Mouse (Mus musculus) hindbrain, embryonic 14.5 days (tissue): Measurements from ENCODE around the gene Dlx3. TPM values are rescaled to one million over a fixed set of nuclear protein-coding genes. Genes with fewer than 3 reads are reported as not detected.
A peak's percentile ranks its signal among the peaks of the same experiment; 100 is the strongest.

Experiments
- ATAC-seq: fragments of 200-750 bp; cut with Nextera tagmentation; 2 replicates; pipeline ENCODE4 v1.8.0; 2017; ENCODE audit warnings: moderate number of reproducible peaks, mild to moderate bottlenecking, moderate TSS enrichment, moderate library complexity; ENCODE audit not compliant: low FRiP score
- DNase-seq: peaks from one replicate; pipeline ENCODE4 v3.0.0-alpha.2; 2015; ENCODE audit warnings: low spot score
- H3K27ac ChIP-seq: fragments of 300-500 bp; sonication (generic); 2 replicates; pipeline ENCODE4 v1.5.1; 2014; ENCODE audit warnings: mild to moderate bottlenecking, moderate library complexity
- H3K27me3 ChIP-seq: fragments of 300-500 bp; sonication (generic); 2 replicates; pipeline ENCODE4 v1.6.1; 2014; ENCODE audit warnings: mild to moderate bottlenecking, low read length, mixed read lengths; ENCODE audit not compliant: control insufficient read depth, insufficient read depth
- H3K36me3 ChIP-seq: fragments of 300-500 bp; sonication (generic); replicated peaks from 2 replicates; pipeline ENCODE4 v1.6.1; 2014; ENCODE audit not compliant: control insufficient read depth, insufficient read depth
- H3K4me1 ChIP-seq: fragments of 300-500 bp; sonication (generic); replicated peaks from 2 replicates; pipeline ENCODE4 v1.6.1; 2014; ENCODE audit warnings: antibody characterized with exemption, low read length, mixed read lengths; ENCODE audit not compliant: control insufficient read depth, insufficient read depth
- H3K4me2 ChIP-seq: fragments of 300-500 bp; sonication (generic); replicated peaks from 2 replicates; pipeline ENCODE4 v1.6.1; 2014; ENCODE audit warnings: mild to moderate bottlenecking, moderate library complexity
- H3K4me3 ChIP-seq: fragments of 300-500 bp; sonication (generic); replicated peaks from 2 replicates; pipeline ENCODE4 v1.5.1; 2014; ENCODE audit warnings: mild to moderate bottlenecking, low read length
- H3K9ac ChIP-seq: fragments of 300-500 bp; sonication (generic); 2 replicates; pipeline ENCODE4 v1.6.1; 2014
- H3K9me3 ChIP-seq: fragments of 300-500 bp; sonication (generic); 2 replicates; pipeline ENCODE4 v1.6.1; 2016; ENCODE audit warnings: low read length; ENCODE audit not compliant: control insufficient read depth
- WGBS: fragments of 180-500 bp; shearing (Covaris S2); extraction: QIAGEN DNeasy Blood & Tissue Kit; methylation state at CpG from one replicate; pipeline ENCODE4 v1.1.7; 2014; 5-methylcytosine and 5-hydroxymethylcytosine counted together
- polyA plus RNA-seq: library from polyadenylated mRNA; unstranded; fragments of >200 nt; fragmentation: Nextera tagmentation; extraction: Ambion mirVana; gene quantifications from 2 replicates; pipeline ENCODE4 v1.2.1, GENCODE M21; 2014

Gene Dlx3
- polyA plus RNA-seq: 0.07 and 0.27 TPM in 2 replicates

GRCm38 (mm10) chr11:95119990-95120632, at the start of gene Dlx3:
TSS of gene Dlx3 (plus strand) at chr11:95120119.
- peaks cover 73% of the 10 kb centered on the region for H3K27me3 ChIP-seq
- no peaks in the 10 kb centered on the region for H3K9me3 ChIP-seq
- 0 out of 2 replicates have a peak, but pooled peaks have one; percentile 26 for ATAC-seq

GRCm38 (mm10) chr11:95070140-95071107, 49.5 kb upstream of the Dlx3 start:
- Histone ChIP-seq H3K27me3 (peaks cover 12% of the 10 kb centered on the region), H3K27ac (no peak overlapping the region), H3K36me3 (no peaks in the 10 kb centered on the region; the same call in 1 of the 2 replicates), H3K4me3 (no peak overlapping the region), H3K9ac (no peak overlapping the region), H3K4me1 (peaks cover 6% of the 10 kb centered on the region), H3K9me3 (no peaks in the 10 kb centered on the region), H3K4me2 (no peak overlapping the region)
- DNase-seq (no peak), ATAC-seq (no peak)
- WGBS: 74% methylated on average over 8 of the region's 8 CpGs

More at GRCm38 (mm10) chr11:95119990-95120632, at the start of gene Dlx3:
- no peak within 1 kb of the TSS for H3K27ac ChIP-seq
- WGBS: under 1% methylated on average over 55 of the region's 55 CpGs
- H3K36me3 ChIP-seq: no peaks in the 10 kb centered on the region
- peak; percentile 64 for DNase-seq
- H3K4me2 ChIP-seq: peak within 1 kb of the TSS; percentile 68
- H3K9ac ChIP-seq: peak within 1 kb of the TSS; percentile 17; the same call in 1 of the 2 replicates
- peaks cover 19% of the 10 kb centered on the region; the same call in 1 of the 2 replicates for H3K4me1 ChIP-seq
- peak within 1 kb of the TSS; percentile 33 for H3K4me3 ChIP-seq

DNA sequence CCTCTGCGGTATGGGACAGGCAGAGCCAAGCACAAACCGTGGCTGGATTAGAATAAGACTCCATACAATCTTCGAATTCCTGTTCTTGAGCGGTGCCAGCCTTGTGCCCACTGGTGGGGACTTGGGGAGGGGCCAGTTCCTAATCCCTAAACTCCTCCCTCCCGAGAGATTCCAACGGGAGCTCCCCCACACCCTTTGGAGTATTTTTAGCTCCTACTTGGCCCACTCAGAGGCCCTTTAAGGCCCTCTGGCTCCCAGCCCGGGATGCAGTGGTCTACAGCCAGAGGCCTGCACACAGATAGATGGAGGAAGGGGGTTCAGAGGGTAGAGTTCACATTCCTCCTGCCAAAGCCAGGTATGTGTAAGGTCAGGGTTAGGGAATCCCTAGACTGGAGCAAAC, 48.7 kb upstream of the Dlx3 start:
- 63% methylated on average over 7 of the region's 7 CpGs for WGBS

GRCm38 (mm10) chr11:95072136-95072535, 47.8 kb upstream of the Dlx3 start:
- no peak overlapping the region for H3K4me2 ChIP-seq
- no peak overlapping the region for H3K4me3 ChIP-seq
- H3K36me3 ChIP-seq: no peaks in the 10 kb centered on the region; the same call in 1 of the 2 replicates
- peaks cover 12% of the 10 kb centered on the region for H3K27me3 ChIP-seq
- 67% methylated on average over 8 of the region's 8 CpGs for WGBS
- no peaks in the 10 kb centered on the region for H3K9me3 ChIP-seq
- H3K27ac ChIP-seq: no peak overlapping the region
- no peak for DNase-seq
- no peak overlapping the region for H3K9ac ChIP-seq
- H3K4me1 ChIP-seq: peaks cover 10% of the 10 kb centered on the region
- ATAC-seq: no peak

More for the DNA sequence above, 48.7 kb upstream of the Dlx3 start:
- no peak overlapping the region for H3K27ac ChIP-seq
- H3K9me3 ChIP-seq: no peaks in the 10 kb centered on the region
- peaks cover 12% of the 10 kb centered on the region for H3K27me3 ChIP-seq
- H3K4me2 ChIP-seq: no peak overlapping the region
- H3K9ac ChIP-seq: no peak overlapping the region
- peaks cover 7% of the 10 kb centered on the region for H3K4me1 ChIP-seq
- H3K36me3 ChIP-seq: no peaks in the 10 kb centered on the region; the same call in 1 of the 2 replicates
- no peak overlapping the region for H3K4me3 ChIP-seq
- DNase-seq (no peak), ATAC-seq (no peak)

GRCm38 (mm10) chr11:95072804-95073203, 47.1 kb upstream of the Dlx3 start:
- Histone ChIP-seq H3K4me2 (no peak overlapping the region), H3K36me3 (no peaks in the 10 kb centered on the region), H3K4me1 (peaks cover 12% of the 10 kb centered on the region), H3K27ac (no peak overlapping the region), H3K9me3 (no peaks in the 10 kb centered on the region), H3K9ac (no peak overlapping the region), H3K27me3 (peaks cover 12% of the 10 kb centered on the region), H3K4me3 (no peak overlapping the region)
- 72% methylated on average over 5 of the region's 5 CpGs for WGBS
- ATAC-seq: no peak
- DNase-seq: no peak

GRCm38 (mm10) chr11:95073835-95074234, 46.1 kb upstream of the Dlx3 start:
- peaks cover 12% of the 10 kb centered on the region for H3K4me1 ChIP-seq
- DNase-seq (no peak), ATAC-seq (no peak)
- no peak overlapping the region for H3K4me3 ChIP-seq
- no peaks in the 10 kb centered on the region for H3K9me3 ChIP-seq
- WGBS: 78% methylated on average over 4 of the region's 4 CpGs
- no peak overlapping the region for H3K27ac ChIP-seq
- H3K4me2 ChIP-seq: no peak overlapping the region
- H3K9ac ChIP-seq: no peak overlapping the region
- H3K27me3 ChIP-seq: peaks cover 22% of the 10 kb centered on the region
- no peaks in the 10 kb centered on the region for H3K36me3 ChIP-seq

- peak overlapping the region; percentile 78; the same call in 1 of the 2 replicates for H3K9ac ChIP-seq
- H3K4me1 ChIP-seq: peaks cover 12% of the 10 kb centered on the region
- peak overlapping the region; percentile 69; the same call in 1 of the 2 replicates for H3K4me3 ChIP-seq
- H3K27ac ChIP-seq: no peak overlapping the region
- peak overlapping the region; percentile 82 for H3K4me2 ChIP-seq
- no peak for ATAC-seq
- H3K36me3 ChIP-seq: no peaks in the 10 kb centered on the region
- H3K9me3 ChIP-seq: no peaks in the 10 kb centered on the region
- WGBS: 82% methylated on average over 4 of the region's 4 CpGs
- DNase-seq: no peak
- H3K27me3 ChIP-seq: peaks cover 22% of the 10 kb centered on the region
Observed at GRCm38 (mm10) chr11:95074694-95075093, 45.2 kb upstream of the Dlx3 start.

- peak overlapping the region; percentile 82 for H3K4me2 ChIP-seq
- peak overlapping the region; percentile 78 for H3K9ac ChIP-seq
- H3K36me3 ChIP-seq: no peaks in the 10 kb centered on the region
- H3K27me3 ChIP-seq: peaks cover 22% of the 10 kb centered on the region
- DNase-seq (no peak), ATAC-seq (no peak)
- H3K27ac ChIP-seq: peak overlapping the region; percentile 71
- WGBS: 6% methylated on average over 19 of the region's 19 CpGs
- peak overlapping the region; percentile 69 for H3K4me3 ChIP-seq
- peaks cover 12% of the 10 kb centered on the region for H3K4me1 ChIP-seq
- H3K9me3 ChIP-seq: no peaks in the 10 kb centered on the region
Observed at GRCm38 (mm10) chr11:95075197-95076040, 44.5 kb upstream of the Dlx3 start.
